Mouse (Mus musculus): Measurements from ENCODE around the gene Mob3b. TPM values are rescaled to one million over a fixed set of nuclear protein-coding genes. Genes with fewer than 3 reads are reported as not detected.

The Mob3b gene
- polyA plus RNA-seq, 1 experiment, result 2.2 TPM

DNA sequence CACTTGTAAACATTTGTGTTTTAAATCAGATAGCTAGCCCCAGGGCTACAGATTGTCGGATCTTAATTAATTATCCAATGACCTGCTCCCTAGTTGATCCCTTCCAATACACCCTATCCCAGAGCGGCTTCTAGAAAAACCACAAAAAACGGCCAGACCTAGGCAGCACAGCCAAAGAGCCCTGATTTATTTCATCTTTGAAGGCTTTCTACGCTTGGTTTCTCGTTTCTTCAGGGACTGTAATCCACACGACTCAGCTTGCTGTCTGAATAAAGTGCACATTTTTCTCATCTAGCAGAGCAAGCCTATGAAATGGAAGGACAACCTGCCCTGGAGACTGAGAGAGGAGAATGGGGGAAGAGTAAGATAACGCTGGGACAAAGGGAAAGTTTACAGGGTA, 56.1 kb downstream of the Mob3b start:
- TF ChIP-seq CTCF (IDR thresholded peaks at IDR 0.05; ENCODE audit: control insufficient read depth, insufficient read depth, low read length) (no peak), POLR2A (IDR thresholded peaks at IDR 0.05; ENCODE audit: borderline replicate concordance, control insufficient read depth, low read depth, low read length) (no peak)
- WGBS, result 72% methylated on average over 7 of the region's 7 CpGs
- H3K4me3 ChIP-seq (replicated peaks; ENCODE audit: control insufficient read depth, low read depth, low read length), result no peak overlapping the region
- no peak overlapping the region for H3K27ac ChIP-seq (ENCODE audit: control insufficient read depth, insufficient read depth, low read depth, low read length, poor library complexity)
- H3K4me1 ChIP-seq (ENCODE audit: control insufficient read depth, insufficient read depth, low read length), result peaks cover 5% of the 10 kb centered on the region; the same call in 1 of the 2 replicates

DNA sequence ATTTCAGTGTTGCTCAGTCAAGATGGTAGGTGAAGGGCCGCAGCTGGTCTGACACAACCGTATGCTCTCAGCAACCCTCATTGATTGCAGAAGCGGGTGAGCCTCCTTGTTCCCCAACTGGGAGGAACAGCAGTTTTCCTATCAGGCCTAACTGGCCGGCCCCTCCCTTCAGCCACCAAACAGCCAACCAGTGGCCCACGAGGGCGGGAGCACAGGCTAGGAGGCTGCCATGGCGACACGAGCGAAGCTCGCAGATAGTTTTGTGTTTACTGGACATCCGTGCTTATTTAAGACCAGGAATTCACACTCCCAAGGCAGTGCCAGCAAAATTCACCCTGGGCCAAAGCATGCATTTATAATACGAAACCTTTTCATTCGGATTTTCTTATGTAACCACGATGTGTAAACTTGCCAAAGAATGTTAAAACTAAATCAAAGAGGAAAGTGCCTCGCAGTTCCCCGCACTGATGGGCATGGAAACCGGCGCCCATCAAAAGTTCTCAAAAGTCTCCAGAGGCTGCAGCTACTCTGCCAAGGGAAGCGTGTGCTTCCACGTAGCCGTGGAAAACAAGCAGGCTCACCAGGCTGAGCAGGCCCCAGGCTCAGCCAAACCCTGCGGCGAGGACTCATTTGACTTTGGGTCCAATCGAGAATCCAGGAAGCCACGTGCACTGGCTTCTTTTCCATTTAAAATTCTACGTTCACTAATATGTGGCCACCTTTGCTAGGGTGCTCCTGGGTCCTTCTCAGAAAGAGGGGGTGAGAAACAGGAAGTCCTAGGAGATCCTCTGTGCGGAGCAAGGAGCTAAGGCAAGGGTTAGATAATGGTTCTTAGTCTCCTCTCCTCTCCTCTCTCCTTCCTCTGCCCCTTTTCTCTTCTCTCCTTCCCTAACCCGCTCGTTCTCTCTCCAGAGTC, 57.2 kb downstream of the Mob3b start:
- 13% methylated on average over 29 of the region's 29 CpGs for WGBS
- Histone ChIP-seq H3K4me1 (ENCODE audit: control insufficient read depth, insufficient read depth, low read length) (peaks cover 6% of the 10 kb centered on the region; the same call in 1 of the 2 replicates), H3K4me3 (replicated peaks; ENCODE audit: control insufficient read depth, low read depth, low read length) (peak overlapping the region; percentile 47), H3K27ac (ENCODE audit: control insufficient read depth, insufficient read depth, low read depth, low read length, poor library complexity) (no peak overlapping the region; the same call in 1 of the 2 replicates)
- TF ChIP-seq CTCF (IDR thresholded peaks at IDR 0.05; ENCODE audit: control insufficient read depth, insufficient read depth, low read length) (no peak; the same call in 1 of the 2 replicates), POLR2A (IDR thresholded peaks at IDR 0.05; ENCODE audit: borderline replicate concordance, control insufficient read depth, low read depth, low read length) (no peak)

DNA sequence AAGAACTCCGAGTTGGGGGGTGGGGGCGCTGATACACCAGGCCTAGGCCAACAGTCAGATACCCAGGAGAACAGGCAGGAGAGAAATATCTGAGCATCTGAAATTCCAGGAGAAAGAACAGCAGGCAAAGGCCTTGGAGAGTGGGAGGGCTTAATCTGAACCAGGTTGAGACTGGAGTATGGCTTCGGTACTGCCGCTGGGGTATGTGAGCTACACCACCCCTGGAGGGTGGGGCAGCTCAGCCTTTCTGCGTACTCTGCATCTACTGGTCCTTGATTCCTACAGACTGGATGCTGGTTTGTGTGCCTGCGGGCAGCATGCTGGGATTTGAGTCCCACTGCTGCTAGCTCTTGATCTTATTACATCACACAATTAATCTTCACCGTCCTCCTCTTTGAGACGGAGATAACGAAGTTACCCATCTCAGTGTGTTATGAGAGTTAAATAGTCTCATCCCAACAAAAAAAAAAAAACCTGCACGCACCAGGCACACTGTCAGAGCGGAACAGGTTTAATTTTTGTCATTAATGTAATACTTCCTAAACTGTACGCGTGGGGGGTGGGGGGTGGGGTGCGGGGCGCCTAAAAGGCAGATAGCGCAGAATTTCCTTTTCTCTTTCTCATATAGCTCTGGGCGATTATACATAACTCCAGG, 57.9 kb downstream of the Mob3b start:
- H3K27ac ChIP-seq (ENCODE audit: control insufficient read depth, insufficient read depth, low read depth, low read length, poor library complexity), result no peak overlapping the region
- peaks cover 6% of the 10 kb centered on the region; the same call in 1 of the 2 replicates for H3K4me1 ChIP-seq (ENCODE audit: control insufficient read depth, insufficient read depth, low read length)
- 39% methylated on average over 17 of the region's 17 CpGs for WGBS
- H3K4me3 ChIP-seq (replicated peaks; ENCODE audit: control insufficient read depth, low read depth, low read length), result peak overlapping the region; percentile 47
- TF ChIP-seq POLR2A (IDR thresholded peaks at IDR 0.05; ENCODE audit: borderline replicate concordance, control insufficient read depth, low read depth, low read length) (no peak), CTCF (IDR thresholded peaks at IDR 0.05; ENCODE audit: control insufficient read depth, insufficient read depth, low read length) (no peak)

DNA sequence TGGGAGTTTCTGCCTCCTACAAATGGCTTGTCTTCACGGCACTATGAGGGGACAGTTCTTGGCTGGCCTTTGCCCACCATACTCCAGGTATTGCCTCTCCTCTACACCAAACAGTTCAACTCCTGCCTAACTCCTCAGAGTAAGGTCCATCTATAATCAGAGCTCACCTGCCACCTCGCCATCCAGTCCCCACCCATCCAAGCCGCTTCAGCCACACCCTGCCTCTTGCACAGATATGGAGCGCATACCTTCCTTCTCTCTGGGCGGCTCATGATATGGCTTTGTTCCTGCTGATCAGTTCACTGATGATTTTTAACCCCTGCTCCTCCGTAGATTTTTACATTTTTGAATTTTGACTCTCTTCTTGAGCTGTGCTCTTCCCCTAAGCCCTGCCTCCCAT, 58.7 kb downstream of the Mob3b start:
- Histone ChIP-seq H3K27ac (ENCODE audit: control insufficient read depth, insufficient read depth, low read depth, low read length, poor library complexity) (no peak overlapping the region), H3K4me1 (ENCODE audit: control insufficient read depth, insufficient read depth, low read length) (peaks cover 6% of the 10 kb centered on the region; the same call in 1 of the 2 replicates), H3K4me3 (replicated peaks; ENCODE audit: control insufficient read depth, low read depth, low read length) (no peak overlapping the region)
- no peak for TF ChIP-seq CTCF (IDR thresholded peaks at IDR 0.05; ENCODE audit: control insufficient read depth, insufficient read depth, low read length)
- TF ChIP-seq POLR2A (IDR thresholded peaks at IDR 0.05; ENCODE audit: borderline replicate concordance, control insufficient read depth, low read depth, low read length), result no peak
- WGBS, result 74% methylated on average over 6 of the region's 6 CpGs

- peaks cover 6% of the 10 kb centered on the region; the same call in 1 of the 2 replicates for H3K4me1 ChIP-seq (ENCODE audit: control insufficient read depth, insufficient read depth, low read length)
- WGBS, result 49% methylated on average over 28 of the region's 28 CpGs
- H3K4me3 ChIP-seq (replicated peaks; ENCODE audit: control insufficient read depth, low read depth, low read length), result no peak overlapping the region
- TF ChIP-seq CTCF (IDR thresholded peaks at IDR 0.05; ENCODE audit: control insufficient read depth, insufficient read depth, low read length) (no peak), POLR2A (IDR thresholded peaks at IDR 0.05; ENCODE audit: borderline replicate concordance, control insufficient read depth, low read depth, low read length) (no peak)
- peak overlapping the region; percentile 62 for H3K27ac ChIP-seq (ENCODE audit: control insufficient read depth, insufficient read depth, low read depth, low read length, poor library complexity)
These were observed 60.8 kb downstream of the Mob3b start for GRCm38 (mm10) chr4:35096226-35097175.

DNA sequence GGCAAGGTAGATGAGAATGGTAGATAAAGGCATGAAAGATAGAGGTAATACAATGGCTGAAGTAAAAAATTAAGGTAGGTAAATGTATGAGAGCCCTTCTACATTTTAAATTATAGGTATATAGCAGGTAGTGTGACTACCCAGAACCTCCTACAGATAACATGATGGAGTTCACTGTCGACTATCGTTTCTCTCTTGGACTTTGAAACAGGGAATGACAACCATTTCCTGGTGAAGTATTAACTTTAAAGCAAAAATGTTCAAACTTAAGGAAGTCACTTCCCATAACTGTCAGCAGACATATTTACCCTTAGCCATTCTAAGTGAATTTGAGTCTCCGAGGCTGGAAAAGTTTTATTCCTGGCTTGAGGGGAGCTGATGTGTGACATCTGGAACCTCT, 64.8 kb downstream of the Mob3b start:
- 79% methylated on average over 3 of the region's 3 CpGs for WGBS
- H3K27ac ChIP-seq (ENCODE audit: control insufficient read depth, insufficient read depth, low read depth, low read length, poor library complexity), result no peak overlapping the region
- TF ChIP-seq CTCF (IDR thresholded peaks at IDR 0.05; ENCODE audit: control insufficient read depth, insufficient read depth, low read length) (no peak), POLR2A (IDR thresholded peaks at IDR 0.05; ENCODE audit: borderline replicate concordance, control insufficient read depth, low read depth, low read length) (no peak)
- H3K4me1 ChIP-seq (ENCODE audit: control insufficient read depth, insufficient read depth, low read length), result peaks cover 3% of the 10 kb centered on the region; the same call in 1 of the 2 replicates
- H3K4me3 ChIP-seq (replicated peaks; ENCODE audit: control insufficient read depth, low read depth, low read length), result no peak overlapping the region

DNA sequence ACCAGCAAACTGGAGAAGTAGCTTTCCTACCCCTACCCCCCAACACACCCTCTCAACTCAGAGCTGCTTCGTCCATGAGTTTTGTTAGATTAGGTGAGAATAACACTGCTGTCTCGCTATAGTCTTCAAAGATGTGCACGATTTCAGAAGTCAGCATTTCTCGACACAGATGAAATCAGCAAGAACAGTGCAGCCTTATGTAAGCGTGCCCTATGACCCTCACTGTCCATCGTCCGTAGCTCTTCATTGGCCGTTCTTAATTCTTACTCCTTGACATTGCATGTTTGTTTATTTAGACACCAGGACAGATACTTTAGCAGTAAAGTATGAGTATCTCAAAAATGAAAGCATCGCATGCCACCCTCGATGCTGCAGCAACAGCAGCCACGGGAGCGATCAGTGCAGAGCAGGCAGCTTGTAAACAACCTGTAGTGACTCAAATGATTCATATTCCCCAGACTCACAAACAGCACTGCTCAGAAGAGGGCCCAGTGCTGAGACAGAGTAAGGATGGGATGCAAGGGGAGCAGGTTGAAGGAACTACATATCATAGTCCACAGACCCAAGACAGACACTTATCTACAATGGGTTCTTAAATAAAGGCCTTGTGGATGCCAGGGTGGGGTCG, 66.0 kb downstream of the Mob3b start:
- H3K4me1 ChIP-seq (ENCODE audit: control insufficient read depth, insufficient read depth, low read length), result 0 out of 2 replicates have a peak, but pooled peaks cover 1% of the 10 kb centered on the region
- H3K4me3 ChIP-seq (replicated peaks; ENCODE audit: control insufficient read depth, low read depth, low read length), result no peak overlapping the region
- 89% methylated on average over 13 of the region's 13 CpGs for WGBS
- TF ChIP-seq POLR2A (IDR thresholded peaks at IDR 0.05; ENCODE audit: borderline replicate concordance, control insufficient read depth, low read depth, low read length), result no peak
- no peak overlapping the region for H3K27ac ChIP-seq (ENCODE audit: control insufficient read depth, insufficient read depth, low read depth, low read length, poor library complexity)
